Mouse (Mus musculus): ENCODE data around the gene C1rl. TPM values are rescaled to one million over a fixed set of nuclear protein-coding genes. Genes with fewer than 3 reads are reported as not detected.
"Not testable (repeated sequence)": the region's sequence is repeated elsewhere in the genome, so short reads cannot be mapped to it uniquely, and the experiment has no call there.

The C1rl gene
- total RNA-seq, 1 experiment from 2014 or later = 6.6 TPM

DNA sequence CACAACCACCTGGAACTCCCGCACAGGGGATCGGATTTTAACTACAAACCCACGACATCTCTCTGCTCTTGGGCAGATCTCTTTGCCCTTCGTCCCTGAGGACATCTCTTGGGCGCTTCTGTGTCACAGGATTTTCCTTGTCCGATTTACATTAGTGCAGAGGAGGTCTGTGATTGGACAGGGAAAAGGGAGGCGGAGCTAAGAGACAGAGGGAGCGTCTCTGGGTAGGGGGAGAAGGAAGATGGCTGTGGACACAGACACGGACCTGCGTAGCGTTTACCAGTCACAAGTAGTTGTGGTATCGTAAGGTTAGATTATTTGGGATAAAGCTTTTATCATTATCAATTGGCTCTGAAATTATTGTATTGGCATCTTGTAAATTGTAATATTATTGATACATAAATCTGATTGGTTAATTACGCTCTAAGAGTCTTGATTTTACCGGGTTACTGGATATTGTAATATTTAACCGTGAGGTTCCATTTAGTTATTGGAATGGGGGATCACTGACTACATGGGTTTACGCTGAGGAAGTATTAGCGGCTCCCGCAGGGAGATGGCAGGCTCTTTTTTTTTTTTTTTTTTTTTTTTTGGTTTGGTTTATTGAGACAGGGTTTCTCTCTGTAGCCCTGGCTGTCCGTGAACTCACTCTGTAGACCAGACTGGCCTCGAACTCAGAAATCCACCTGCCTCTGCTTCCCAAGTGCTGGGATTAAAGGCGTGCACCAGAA lies 7.3 kb upstream of the C1rl start:
- no peak for ATAC-seq (replicated peaks in 1 of 2; ENCODE audit: insufficient read depth in 1 of 2, low FRiP score in 2 of 2, low TSS enrichment in 1 of 2, low read depth in 1 of 2, poor library complexity in 2 of 2, severe bottlenecking in 2 of 2)

DNA sequence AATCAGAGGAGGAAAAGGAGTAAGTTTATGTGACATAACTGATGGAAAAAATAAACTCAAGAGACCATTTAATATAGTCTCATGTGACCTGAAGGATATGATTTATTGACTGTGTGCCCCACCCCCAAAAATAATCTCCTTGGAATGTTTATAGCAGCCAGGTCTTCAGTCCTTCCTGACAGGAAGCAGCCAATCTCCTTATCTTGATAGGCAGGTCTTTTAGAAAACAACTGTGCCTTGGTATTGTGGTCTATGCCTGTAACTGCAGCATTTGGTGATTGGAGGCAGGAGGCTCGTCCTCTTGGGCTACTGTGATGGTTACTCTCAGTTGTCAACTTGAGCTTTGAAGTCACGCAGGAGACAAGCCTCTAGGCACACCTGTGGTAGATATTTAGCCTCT lies 5.4 kb upstream of the C1rl start:
- ATAC-seq (replicated peaks in 1 of 2; ENCODE audit: insufficient read depth in 1 of 2, low FRiP score in 2 of 2, low TSS enrichment in 1 of 2, low read depth in 1 of 2, poor library complexity in 2 of 2, severe bottlenecking in 2 of 2) = peak; percentile 74 to 80

DNA sequence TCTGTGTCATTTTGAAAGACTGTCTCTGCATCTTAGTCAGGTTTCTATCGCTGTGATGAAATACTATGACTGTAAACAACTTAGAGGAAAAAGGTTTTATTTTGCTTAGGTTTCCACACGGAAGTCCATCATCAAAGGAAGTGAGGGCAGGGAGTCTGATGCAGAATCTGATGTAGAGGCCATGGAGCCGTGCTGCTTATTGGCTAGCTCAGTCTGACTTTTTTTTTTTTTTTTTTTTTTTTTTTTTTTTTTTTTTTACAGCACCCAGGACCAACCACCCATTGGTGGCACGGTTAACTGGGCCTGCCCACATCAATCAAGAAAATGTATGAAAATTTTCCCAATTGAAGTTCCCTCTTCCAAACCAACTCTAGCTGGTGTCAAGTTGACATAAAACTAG lies 4.0 kb upstream of the C1rl start:
- ATAC-seq (replicated peaks in 1 of 2; ENCODE audit: insufficient read depth in 1 of 2, low FRiP score in 2 of 2, low TSS enrichment in 1 of 2, low read depth in 1 of 2, poor library complexity in 2 of 2, severe bottlenecking in 2 of 2) = no peak

DNA sequence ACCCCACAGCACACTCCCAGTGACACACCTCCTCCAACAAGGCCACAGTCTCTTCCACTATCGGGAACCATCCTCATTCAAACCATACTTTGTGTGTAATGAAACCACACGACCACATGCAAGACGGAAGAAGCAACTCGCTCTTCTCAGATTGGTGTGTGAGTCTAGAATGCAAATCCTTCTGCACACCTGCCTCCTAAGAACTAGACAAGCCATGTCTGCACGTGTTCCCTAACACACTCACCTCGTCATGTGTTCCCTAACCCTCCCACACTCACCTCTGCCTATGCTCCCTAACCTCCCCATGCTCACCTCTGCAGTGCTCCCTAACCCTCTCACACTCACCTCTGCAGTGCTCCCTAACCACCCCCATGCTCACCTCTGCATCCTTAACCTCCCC lies 1.5 kb upstream of the C1rl start:
- no peak for ATAC-seq (replicated peaks in 1 of 2; ENCODE audit: insufficient read depth in 1 of 2, low FRiP score in 2 of 2, low TSS enrichment in 1 of 2, low read depth in 1 of 2, poor library complexity in 2 of 2, severe bottlenecking in 2 of 2)

DNA sequence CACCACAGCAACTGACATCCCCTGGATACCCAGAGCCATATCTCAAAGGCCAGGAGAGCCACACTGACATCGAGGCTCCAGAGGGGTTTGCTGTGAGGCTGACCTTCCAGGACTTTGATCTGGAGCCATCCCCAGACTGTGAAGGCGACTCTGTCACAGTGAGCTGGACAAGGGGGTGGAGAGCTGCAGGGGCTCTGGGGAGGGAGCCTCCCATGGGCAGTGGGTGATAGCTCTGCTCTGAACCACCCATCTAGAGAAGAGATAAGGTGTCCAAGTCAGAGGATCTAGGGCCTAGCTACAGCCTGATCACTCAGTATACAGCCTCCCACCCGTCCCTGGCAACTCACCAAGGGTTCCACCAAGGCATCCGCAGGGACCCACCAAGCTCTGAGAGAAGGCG lies 973 bp downstream of the C1rl start:
- no peak for ATAC-seq (replicated peaks in 1 of 2; ENCODE audit: insufficient read depth in 1 of 2, low FRiP score in 2 of 2, low TSS enrichment in 1 of 2, low read depth in 1 of 2, poor library complexity in 2 of 2, severe bottlenecking in 2 of 2)

DNA sequence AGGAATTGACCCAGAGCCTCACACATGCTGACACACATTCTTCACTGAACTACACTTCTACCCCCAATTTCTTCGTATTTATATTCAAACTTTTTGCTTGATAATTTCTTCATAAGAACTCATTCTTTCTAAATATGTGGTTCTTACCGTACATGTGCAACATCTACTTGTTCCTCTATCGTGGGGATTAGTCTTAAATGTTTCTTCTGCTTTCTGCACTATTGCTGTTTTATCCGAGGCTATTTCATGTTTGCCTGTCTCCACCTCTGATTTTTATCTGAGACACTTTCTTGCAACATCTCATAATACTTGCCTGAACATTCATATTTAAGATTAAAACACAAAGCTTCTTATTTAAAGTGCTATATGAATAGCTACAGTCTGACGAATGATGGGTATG lies 3.1 kb downstream of the C1rl start:
- no peak; a peak in 1 of 4 replicates for ATAC-seq (replicated peaks in 1 of 2; ENCODE audit: insufficient read depth in 1 of 2, low FRiP score in 2 of 2, low TSS enrichment in 1 of 2, low read depth in 1 of 2, poor library complexity in 2 of 2, severe bottlenecking in 2 of 2)

DNA sequence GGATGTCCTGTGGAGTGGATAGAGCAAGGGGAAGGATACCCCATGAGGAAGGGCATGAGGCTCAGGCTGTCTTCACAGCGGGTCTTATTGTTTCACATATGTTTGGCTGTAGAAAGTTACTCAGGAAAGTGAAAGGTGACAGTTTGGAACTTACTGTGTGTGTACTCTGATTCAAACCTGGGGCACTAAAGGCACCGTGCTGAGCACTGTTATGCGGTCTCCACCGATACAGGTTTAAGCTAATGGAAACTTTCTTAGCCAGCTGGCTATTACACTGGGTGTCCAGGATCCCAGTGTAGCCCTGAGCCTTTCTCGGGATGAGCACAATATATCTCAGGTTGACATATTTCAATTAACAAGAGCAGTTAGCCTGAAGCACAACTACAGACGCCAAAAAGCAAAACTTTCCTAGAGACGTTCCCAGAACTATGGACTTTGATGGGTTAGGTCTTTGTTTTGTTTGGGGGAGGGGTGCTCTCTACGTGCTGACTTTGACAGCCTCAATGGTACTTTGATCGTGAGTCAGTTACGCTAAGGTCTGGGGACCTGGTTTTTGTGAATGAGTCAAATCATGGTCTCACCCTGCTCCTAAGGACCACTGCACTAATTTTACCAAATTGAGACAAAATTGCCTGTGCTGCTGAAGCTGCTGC lies 7.1 kb downstream of the C1rl start:
- ATAC-seq (replicated peaks in 1 of 2; ENCODE audit: insufficient read depth in 1 of 2, low FRiP score in 2 of 2, low TSS enrichment in 1 of 2, low read depth in 1 of 2, poor library complexity in 2 of 2, severe bottlenecking in 2 of 2) = no peak

DNA sequence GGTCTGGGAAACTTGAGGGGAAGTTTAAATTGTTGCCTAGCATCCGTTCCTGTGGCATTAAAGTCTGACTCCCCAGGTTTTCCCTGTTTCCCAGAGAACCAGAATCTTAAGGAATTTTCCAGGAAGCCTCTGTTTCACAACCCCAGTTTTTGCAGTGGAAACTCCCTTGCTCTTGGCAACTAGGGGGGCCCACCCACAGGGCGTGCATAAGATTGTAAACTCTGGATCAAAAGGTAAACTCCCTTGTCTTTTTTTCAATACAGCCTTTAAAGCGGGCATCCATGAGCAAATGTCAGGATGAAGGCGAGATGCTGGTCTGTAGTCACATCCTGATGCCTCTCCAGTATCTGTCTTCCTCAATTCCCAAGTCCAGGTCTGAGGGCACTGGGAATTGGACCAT lies 8.6 kb downstream of the C1rl start:
- ATAC-seq (replicated peaks in 1 of 2; ENCODE audit: insufficient read depth in 1 of 2, low FRiP score in 2 of 2, low TSS enrichment in 1 of 2, low read depth in 1 of 2, poor library complexity in 2 of 2, severe bottlenecking in 2 of 2) = no peak

DNA sequence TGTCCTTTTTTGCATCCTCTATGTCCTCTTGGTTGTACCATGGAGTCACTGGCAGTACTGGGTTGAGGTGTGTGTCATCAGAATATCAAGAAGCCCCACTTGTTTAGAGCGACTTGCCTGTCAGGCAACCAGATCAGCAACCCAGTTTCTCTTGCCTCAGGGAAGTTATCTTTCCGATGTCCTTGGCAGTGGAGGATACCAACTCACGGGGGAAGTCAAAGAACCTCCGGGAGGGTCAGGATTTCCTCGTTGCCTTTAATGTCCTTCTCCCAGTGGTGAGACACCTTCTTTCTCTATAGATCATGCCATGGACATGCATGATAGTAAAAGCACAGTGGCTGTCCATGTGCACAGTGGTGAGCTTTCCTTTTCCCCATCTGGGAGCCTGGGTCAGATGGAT lies 9.1 kb downstream of the C1rl start:
- no peak for ATAC-seq (replicated peaks in 1 of 2; ENCODE audit: insufficient read depth in 1 of 2, low FRiP score in 2 of 2, low TSS enrichment in 1 of 2, low read depth in 1 of 2, poor library complexity in 2 of 2, severe bottlenecking in 2 of 2)

DNA sequence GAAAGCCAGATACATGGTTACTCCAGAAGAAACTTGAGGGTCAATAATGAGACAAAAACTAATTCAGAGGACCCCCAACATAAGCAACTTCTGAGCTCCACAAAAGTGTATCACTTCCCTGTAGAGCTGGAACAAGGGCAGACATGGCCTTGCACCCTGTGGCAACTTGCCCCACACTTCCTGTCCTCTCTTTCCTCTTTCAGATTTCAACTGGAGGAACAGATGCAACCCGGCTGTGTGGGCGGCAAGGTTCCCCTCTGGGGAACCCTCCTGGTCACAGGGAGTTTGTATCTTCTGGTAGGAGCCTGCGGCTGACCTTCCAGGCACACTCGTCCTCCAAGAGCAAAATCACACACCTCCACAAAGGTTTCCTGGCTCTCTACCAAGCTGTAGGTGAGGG lies 12.1 kb downstream of the C1rl start:
- peak; percentile 92 to 93 for ATAC-seq (replicated peaks in 1 of 2; ENCODE audit: insufficient read depth in 1 of 2, low FRiP score in 2 of 2, low TSS enrichment in 1 of 2, low read depth in 1 of 2, poor library complexity in 2 of 2, severe bottlenecking in 2 of 2)

DNA sequence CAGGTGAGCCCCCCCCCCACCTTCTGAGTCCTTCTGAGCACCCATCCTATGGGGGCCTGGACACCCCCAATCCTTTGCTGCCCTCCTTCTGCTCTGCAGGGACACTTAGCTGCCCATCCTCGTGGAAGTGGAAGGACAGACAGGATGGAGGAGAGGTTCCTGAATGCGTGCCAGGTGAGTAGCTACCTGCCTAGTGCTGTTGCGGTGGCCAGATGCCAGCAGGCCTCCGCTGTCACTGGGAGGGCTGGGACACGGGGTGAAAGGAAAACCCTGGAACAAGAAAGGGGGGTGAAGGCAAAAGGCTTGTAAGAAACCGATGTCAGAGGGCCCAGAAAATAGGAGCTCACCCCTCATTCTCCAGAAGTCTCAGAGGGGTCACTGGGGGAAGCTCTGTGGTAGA lies 14.1 kb downstream of the C1rl start:
- no peak for ATAC-seq (replicated peaks in 1 of 2; ENCODE audit: insufficient read depth in 1 of 2, low FRiP score in 2 of 2, low TSS enrichment in 1 of 2, low read depth in 1 of 2, poor library complexity in 2 of 2, severe bottlenecking in 2 of 2)

DNA sequence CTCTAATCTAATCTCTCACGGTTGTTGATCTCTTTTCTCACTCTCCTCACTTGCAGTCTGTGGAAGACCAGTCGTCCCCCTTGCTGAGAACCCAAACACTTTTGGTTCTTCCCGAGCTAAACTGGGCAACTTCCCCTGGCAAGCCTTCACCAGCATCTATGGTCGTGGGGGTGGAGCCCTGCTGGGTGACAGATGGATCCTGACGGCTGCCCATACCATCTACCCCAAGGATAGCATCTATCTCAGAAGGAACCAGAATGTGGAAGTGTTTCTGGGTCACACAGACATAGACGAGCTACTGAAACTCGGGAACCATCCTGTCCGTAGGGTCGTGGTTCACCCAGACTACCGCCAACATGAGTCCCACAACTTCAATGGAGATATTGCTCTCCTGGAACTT lies 15.4 kb downstream of the C1rl start:
- ATAC-seq (replicated peaks in 1 of 2; ENCODE audit: insufficient read depth in 1 of 2, low FRiP score in 2 of 2, low TSS enrichment in 1 of 2, low read depth in 1 of 2, poor library complexity in 2 of 2, severe bottlenecking in 2 of 2) = no peak

DNA sequence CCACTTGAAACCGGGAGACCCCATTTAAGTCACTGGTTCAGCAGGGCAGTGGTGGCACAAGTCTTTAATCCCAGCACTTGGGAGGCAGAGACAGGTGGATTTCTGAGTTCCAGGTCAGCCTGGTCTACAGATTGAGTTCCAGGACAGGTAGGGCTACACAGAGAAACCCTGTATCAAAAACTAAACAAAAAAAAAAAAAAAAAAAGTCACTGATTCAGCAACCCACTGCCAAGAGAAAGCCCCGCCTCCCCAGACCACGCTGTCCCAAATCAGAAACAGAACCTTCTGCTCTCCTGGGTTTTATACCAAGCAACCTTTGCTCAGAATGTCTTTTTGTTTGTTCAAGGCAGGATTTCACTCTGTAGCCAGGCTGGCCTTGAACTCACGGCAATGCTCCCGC lies 16.3 kb downstream of the C1rl start:
- ATAC-seq (replicated peaks in 1 of 2; ENCODE audit: insufficient read depth in 1 of 2, low FRiP score in 2 of 2, low TSS enrichment in 1 of 2, low read depth in 1 of 2, poor library complexity in 2 of 2, severe bottlenecking in 2 of 2) = not testable (repeated sequence)

DNA sequence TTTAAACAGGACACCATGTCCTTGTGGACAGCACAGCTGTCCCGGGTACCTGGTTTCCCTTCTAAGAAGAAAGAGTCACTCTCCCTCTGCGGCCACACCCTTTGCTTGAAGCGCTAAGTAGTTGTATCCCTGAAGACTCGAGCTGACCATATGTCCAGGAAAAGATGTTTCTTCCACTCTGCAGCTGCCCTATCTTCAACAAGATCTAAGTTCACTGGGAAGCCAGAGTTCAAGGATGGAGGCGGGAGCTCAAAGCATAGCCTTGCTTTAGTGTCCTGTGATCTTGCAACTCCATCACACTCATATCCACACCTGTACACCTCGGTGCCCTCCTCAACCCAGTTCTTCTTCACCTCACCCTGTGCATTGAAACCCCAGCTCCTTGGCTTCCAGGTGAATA lies 19.0 kb downstream of the C1rl start:
- no peak for ATAC-seq (replicated peaks in 1 of 2; ENCODE audit: insufficient read depth in 1 of 2, low FRiP score in 2 of 2, low TSS enrichment in 1 of 2, low read depth in 1 of 2, poor library complexity in 2 of 2, severe bottlenecking in 2 of 2)

DNA sequence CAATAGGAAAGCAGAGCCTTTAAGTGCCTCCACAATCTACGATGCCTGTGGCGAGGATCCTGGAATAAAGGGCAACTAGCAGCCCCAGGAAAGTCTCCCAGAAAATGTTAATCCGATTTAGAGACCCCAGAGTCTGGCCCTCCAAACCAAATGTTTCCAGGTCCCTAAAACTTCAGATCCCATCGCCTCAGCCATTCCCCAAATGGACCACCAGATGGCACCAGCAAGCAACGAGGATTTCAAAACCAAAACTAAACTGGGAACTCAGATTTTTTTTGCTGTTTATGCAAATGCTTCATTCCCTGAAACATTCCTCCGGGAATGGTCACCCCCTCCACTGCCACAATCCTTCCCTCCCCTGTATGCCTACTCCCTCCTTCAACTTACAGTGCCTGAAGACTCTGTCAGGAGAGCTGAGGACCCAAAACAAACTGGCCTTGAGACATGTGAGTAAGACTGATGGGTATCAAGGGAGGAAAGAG lies 19.5 kb downstream of the C1rl start, which contains the start of gene C1ra:
Gene C1ra, plus strand, starts transcription at position 51 of the 482 bp plus-strand sequence.
- ATAC-seq (replicated peaks in 1 of 2; ENCODE audit: insufficient read depth in 1 of 2, low FRiP score in 2 of 2, low TSS enrichment in 1 of 2, low read depth in 1 of 2, poor library complexity in 2 of 2, severe bottlenecking in 2 of 2) = peak; percentile 57 to 61; a peak in 2 of 4 replicates

DNA sequence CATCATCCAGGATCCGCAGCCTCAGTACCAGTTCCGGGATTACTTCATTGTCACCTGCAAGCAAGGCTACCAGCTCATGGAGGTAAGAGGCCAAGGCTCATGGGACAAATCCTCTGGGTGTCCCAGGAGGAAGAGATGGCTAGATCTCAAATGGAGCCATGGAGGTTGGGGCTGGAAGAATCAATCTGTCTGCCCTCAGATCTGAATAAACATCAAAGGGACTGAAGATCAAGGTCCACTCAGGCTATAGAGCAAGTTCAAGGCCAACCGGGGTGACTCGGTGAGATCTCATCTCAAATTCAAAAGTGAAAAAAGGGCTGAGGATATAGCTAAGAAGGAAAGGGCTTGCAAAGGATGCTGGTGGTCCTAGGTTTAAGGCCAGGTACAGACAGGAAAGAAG lies 24.8 kb downstream of the C1rl start:
- ATAC-seq (replicated peaks in 1 of 2; ENCODE audit: insufficient read depth in 1 of 2, low FRiP score in 2 of 2, low TSS enrichment in 1 of 2, low read depth in 1 of 2, poor library complexity in 2 of 2, severe bottlenecking in 2 of 2) = not testable (repeated sequence)

DNA sequence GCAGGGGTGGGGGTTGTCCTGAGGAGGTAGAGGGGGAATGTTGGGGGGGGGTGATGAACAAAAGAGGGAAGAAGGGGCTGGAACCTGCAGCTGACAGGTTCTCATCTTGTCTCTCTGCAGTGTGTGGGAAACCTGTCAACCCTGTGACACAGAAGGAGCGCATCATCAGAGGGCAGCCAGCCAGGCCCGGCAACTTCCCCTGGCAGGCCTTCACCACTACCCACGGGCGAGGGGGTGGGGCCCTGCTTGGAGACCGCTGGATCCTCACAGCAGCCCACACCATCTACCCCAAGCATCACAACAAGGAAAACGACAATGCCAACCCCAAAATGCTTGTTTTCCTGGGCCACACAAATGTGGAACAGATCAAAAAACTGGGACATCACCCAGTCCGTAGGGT lies 29.2 kb downstream of the C1rl start:
- peak in 1 of 2 experiments; percentile 46; a peak in 1 of 4 replicates for ATAC-seq (replicated peaks in 1 of 2; ENCODE audit: insufficient read depth in 1 of 2, low FRiP score in 2 of 2, low TSS enrichment in 1 of 2, low read depth in 1 of 2, poor library complexity in 2 of 2, severe bottlenecking in 2 of 2)

DNA sequence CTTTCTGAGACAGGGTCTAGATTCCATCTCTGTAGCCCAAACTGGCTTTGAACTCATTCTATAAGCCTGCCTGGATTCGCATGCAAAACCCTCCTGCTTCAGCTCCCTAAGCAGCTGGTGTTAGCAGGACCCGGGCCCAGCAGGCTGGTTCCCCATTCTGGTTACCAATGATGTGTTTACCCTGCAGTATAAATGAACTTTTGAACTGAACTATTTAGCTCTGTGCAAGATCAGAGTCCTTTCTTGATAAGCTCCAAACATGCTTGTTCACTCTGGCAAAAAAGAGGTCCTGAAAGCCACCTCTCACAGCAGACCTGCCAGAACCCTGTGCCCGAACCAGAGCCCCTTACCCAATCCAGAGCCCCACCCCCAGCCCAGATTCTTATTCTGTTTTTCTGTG lies 35.0 kb downstream of the C1rl start:
- ATAC-seq (replicated peaks in 1 of 2; ENCODE audit: insufficient read depth in 1 of 2, low FRiP score in 2 of 2, low TSS enrichment in 1 of 2, low read depth in 1 of 2, poor library complexity in 2 of 2, severe bottlenecking in 2 of 2) = no peak

DNA sequence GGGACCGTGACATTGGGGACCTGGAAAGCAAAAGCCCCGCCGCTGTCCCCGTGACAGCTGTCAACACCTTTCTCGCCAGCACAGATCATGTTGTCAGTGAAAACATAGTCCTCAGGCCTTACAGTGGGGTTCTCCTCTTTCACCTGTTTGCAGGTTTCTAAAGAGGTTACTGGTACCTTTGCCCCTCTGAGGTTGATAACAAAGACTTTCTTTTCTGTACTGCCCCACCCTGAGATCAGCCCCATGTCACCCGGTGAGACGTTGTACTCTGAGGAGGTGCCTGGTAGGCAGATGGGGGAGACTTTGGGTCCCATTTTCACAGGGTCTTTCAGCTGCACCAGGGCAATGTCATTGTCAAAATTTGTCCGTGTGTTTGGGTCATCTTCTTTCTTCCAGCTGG lies 38.2 kb downstream of the C1rl start:
- ATAC-seq (replicated peaks in 1 of 2; ENCODE audit: insufficient read depth in 1 of 2, low FRiP score in 2 of 2, low TSS enrichment in 1 of 2, low read depth in 1 of 2, poor library complexity in 2 of 2, severe bottlenecking in 2 of 2) = no peak
